Comparison of ENCODE assay signal across 8 mouse cellular contexts in the genomic region with DNA sequence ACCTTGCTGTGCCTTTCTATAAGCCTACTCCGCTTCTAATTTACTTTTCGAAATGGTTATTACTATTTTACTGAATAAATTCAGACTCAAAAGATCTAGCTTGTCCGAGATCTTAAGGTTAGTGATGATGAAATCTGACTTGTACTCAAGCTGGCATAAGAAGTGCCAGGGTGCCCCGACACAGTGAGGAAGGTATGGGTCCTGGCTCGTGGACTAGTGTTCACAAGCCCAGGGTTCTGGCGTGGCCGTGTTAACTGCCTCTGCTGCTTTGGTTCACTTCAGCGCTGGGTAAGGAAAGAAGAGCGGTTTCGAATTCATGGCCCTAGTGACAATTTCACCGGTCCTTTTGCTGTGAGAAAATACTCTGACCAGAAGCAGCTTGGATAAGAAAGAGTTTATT. TPM values are rescaled to one million over a fixed set of nuclear protein-coding genes. Genes with fewer than 3 reads are reported as not detected.
DNase-seq lines count a peak whose midpoint lies in the region; ATAC-seq and TF ChIP-seq lines count a peak whose summit lies in the region.

No protein-coding gene starts in this region.

- no peak for DNase-seq in heart, postnatal 14 days
- DNase-seq in liver, embryonic 13.5 days: no peak
- no peak for DNase-seq in adrenal gland, postnatal 25 days
- DNase-seq in frontal cortex, postnatal 25 days (ENCODE audit: low spot score in 2 of 2): no peak

- no peaks in the 10 kb centered on the region for H3K36me3 ChIP-seq in heart, embryonic 13.5 days
- H3K36me3 ChIP-seq in E14TG2a.4 (ENCODE audit: insufficient read depth, low read length): peaks cover 25% of the 10 kb centered on the region
- no peaks in the 10 kb centered on the region for H3K36me3 ChIP-seq in forebrain, embryonic 12.5 days (replicated peaks)
- no peaks in the 10 kb centered on the region for H3K36me3 ChIP-seq in liver, embryonic 13.5 days

- peak overlapping the region; percentile 80; the same call in 1 of the 2 replicates for H3K9ac ChIP-seq in heart, embryonic 13.5 days
- no peak overlapping the region for H3K9ac ChIP-seq in forebrain, embryonic 12.5 days
- peak overlapping the region; percentile 78; the same call in 1 of the 2 replicates for H3K9ac ChIP-seq in liver, embryonic 13.5 days

- H3K9me3 ChIP-seq in heart, embryonic 13.5 days: no peaks in the 10 kb centered on the region
- H3K9me3 ChIP-seq in E14TG2a.4 (ENCODE audit: low read length): no peaks in the 10 kb centered on the region
- no peaks in the 10 kb centered on the region for H3K9me3 ChIP-seq in forebrain, embryonic 12.5 days
- H3K9me3 ChIP-seq in liver, embryonic 13.5 days (replicated peaks): no peaks in the 10 kb centered on the region

- no peak for TF ChIP-seq CTCF in E14TG2a.4 (conservative IDR thresholded peaks at IDR 0.05; ENCODE audit: low read length)

- ATAC-seq in heart, embryonic 13.5 days (ENCODE audit: extremely low read depth, insufficient number of reproducible peaks, low FRiP score, low TSS enrichment): no peak
- ATAC-seq in forebrain, embryonic 12.5 days (ENCODE audit: low FRiP score): no peak
- no peak for ATAC-seq in liver, embryonic 13.5 days (ENCODE audit: low read depth)
- ATAC-seq in CD4-positive, CD25-positive, alpha-beta regulatory T cell, adult 4 months: no peak

- H3K4me2 ChIP-seq in heart, embryonic 13.5 days: peak overlapping the region; percentile 100
- H3K4me2 ChIP-seq in forebrain, embryonic 12.5 days: peak overlapping the region; percentile 89; the same call in 1 of the 2 replicates
- H3K4me2 ChIP-seq in liver, embryonic 13.5 days: peak overlapping the region; percentile 99

- 87% methylated on average over 11 of the region's 11 CpGs for WGBS in heart, embryonic 13.5 days
- WGBS in forebrain, embryonic 12.5 days: 86% methylated on average over 11 of the region's 11 CpGs
- WGBS in liver, embryonic 13.5 days (ENCODE audit: insufficient replicate concordance): 76% methylated on average over 11 of the region's 11 CpGs

- intact Hi-C loops in heart, postnatal 14 days (cut with DNase I): no loop called here

- H3K4me1 ChIP-seq in heart, embryonic 13.5 days: peaks cover 25% of the 10 kb centered on the region
- peaks cover 87% of the 10 kb centered on the region for H3K4me1 ChIP-seq in E14TG2a.4 (replicated peaks; ENCODE audit: low read depth, low read length)
- peaks cover 23% of the 10 kb centered on the region for H3K4me1 ChIP-seq in forebrain, embryonic 12.5 days
- peaks cover 34% of the 10 kb centered on the region for H3K4me1 ChIP-seq in liver, embryonic 13.5 days (replicated peaks)

- H3K27ac ChIP-seq in heart, embryonic 13.5 days (replicated peaks): no peak overlapping the region
- H3K27ac ChIP-seq in forebrain, embryonic 12.5 days: no peak overlapping the region
- H3K27ac ChIP-seq in liver, embryonic 13.5 days: no peak overlapping the region

- peak overlapping the region; percentile 69 for H3K4me3 ChIP-seq in heart, embryonic 13.5 days
- H3K4me3 ChIP-seq in E14TG2a.4 (replicated peaks; ENCODE audit: low read length): peak overlapping the region; percentile 94
- no peak overlapping the region; the same call in 1 of the 2 replicates for H3K4me3 ChIP-seq in forebrain, embryonic 12.5 days (replicated peaks)
- H3K4me3 ChIP-seq in liver, embryonic 13.5 days (replicated peaks): peak overlapping the region; percentile 77

- H3K27me3 ChIP-seq in heart, embryonic 13.5 days (replicated peaks): peaks cover 48% of the 10 kb centered on the region
- no peaks in the 10 kb centered on the region for H3K27me3 ChIP-seq in E14TG2a.4 (ENCODE audit: insufficient read depth, low read length)
- H3K27me3 ChIP-seq in forebrain, embryonic 12.5 days: peaks cover 73% of the 10 kb centered on the region
- peaks cover 21% of the 10 kb centered on the region for H3K27me3 ChIP-seq in liver, embryonic 13.5 days

RNA-seq across cellular contexts. Expression of a gene that starts 0.9 kb away (rescaled TPM):
- polyA plus RNA-seq in heart, embryonic 13.5 days (2015; fragmentation: Nextera tagmentation; extraction: Ambion mirVana): 1.5 and 1.8 TPM in 2 replicates
- 1 to 10 TPM; 9.6 to 9.9 TPM for total RNA-seq in heart, postnatal 14 days (2021)
- 2.1 and 2.4 TPM in 2 replicates for polyA plus RNA-seq in forebrain, embryonic 12.5 days (2016; fragmentation: Nextera tagmentation; extraction: Ambion mirVana)
- 1.7 and 2.4 TPM in 2 replicates for polyA plus RNA-seq in liver, embryonic 13.5 days (2015; fragmentation: Nextera tagmentation; extraction: Ambion mirVana)
- total RNA-seq in adrenal gland, postnatal 25 days (2021): 18.7 and 21.1 TPM in 2 replicates
- 1 to 10 TPM; 8.0 to 8.9 TPM for polyA plus RNA-seq in CD4-positive, CD25-positive, alpha-beta regulatory T cell, adult 4 months (2017; shearing (Covaris generic))
